Mouse (Mus musculus): ENCODE data around the gene Mup15. TPM values are rescaled to one million over a fixed set of nuclear protein-coding genes. Genes with fewer than 3 reads are reported as not detected.
"Not testable (repeated sequence)": the region's sequence is repeated elsewhere in the genome, so short reads cannot be mapped to it uniquely, and the experiment has no call there.

Gene Mup15
- total RNA-seq (2021): not detected

DNA sequence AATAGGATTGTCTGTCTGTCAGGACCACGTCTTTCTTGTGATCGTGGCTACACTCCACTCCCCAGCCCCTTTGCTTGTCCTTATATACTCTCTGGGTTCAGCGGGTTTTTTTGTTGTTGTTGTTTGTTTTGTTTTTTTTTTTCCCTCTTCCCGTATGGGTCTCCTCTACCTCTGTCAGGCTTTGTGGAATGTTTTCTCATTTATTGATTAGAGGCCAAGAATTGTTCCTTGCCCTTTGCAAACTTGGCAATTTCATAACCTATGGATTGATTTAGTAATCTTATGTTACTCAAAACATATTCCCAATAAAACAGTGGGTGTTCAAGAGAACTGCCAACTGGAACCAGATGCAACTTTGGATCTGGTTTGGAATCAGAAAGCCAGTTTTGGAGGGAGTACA is at the start of gene Mup15:
Mup15 (minus strand) TSS at position 101 of the 400 bp plus-strand sequence.
- intact Hi-C loops (cut with DNase I); DNase-seq (ENCODE audit: low spot score in 2 of 2): not testable (repeated sequence)

Other genes starting within 250 kb of the Mup15 start
- not detected for gene Mup13, start 211.5 kb downstream of the Mup15 start, total RNA-seq (2021)
- gene Mup14, start 135.7 kb downstream of the Mup15 start, total RNA-seq (2021): not detected
- gene Mup16, start 79.8 kb upstream of the Mup15 start, total RNA-seq (2021): not detected
- gene Mup17, start 156.1 kb upstream of the Mup15 start, total RNA-seq (2021): not detected
- gene Mup18, start 234.4 kb upstream of the Mup15 start, total RNA-seq (2021): not detected

Data from left cerebral cortex, postnatal 36 days (tissue).